Mouse (Mus musculus): ENCODE data around the gene Upk3b. TPM values are rescaled to one million over a fixed set of nuclear protein-coding genes. Genes with fewer than 3 reads are reported as not detected.
A peak's percentile ranks its signal among the peaks of the same experiment; 100 is the strongest.
"Not testable (repeated sequence)": the region's sequence is repeated elsewhere in the genome, so short reads cannot be mapped to it uniquely, and the experiment has no call there.

Gene Upk3b
- polyA plus RNA-seq, 1 experiment from 2014 or later = 1.5 TPM

GRCm38 (mm10) chr5:136063920-136064319 lies 25.6 kb downstream of the Upk3b start:
- Histone ChIP-seq H3K4me3 (no peak overlapping the region), H3K9me3 (replicated peaks) (no peaks in the 10 kb centered on the region), H3K27ac (no peak overlapping the region), H3K4me1 (0 out of 2 replicates have a peak, but pooled peaks cover 3% of the 10 kb centered on the region), H3K27me3 (ENCODE audit: low read depth, poor library complexity, severe bottlenecking) (peaks cover 23% of the 10 kb centered on the region), H3K36me3 (no peaks in the 10 kb centered on the region)
- 92% methylated on average over 10 of the region's 10 CpGs for WGBS
- no peak for DNase-seq (ENCODE audit: low spot score)

GRCm38 (mm10) chr5:136066404-136067148 lies 28.3 kb downstream of the Upk3b start:
- not testable (repeated sequence) for DNase-seq (ENCODE audit: low spot score); H3K27me3 ChIP-seq (ENCODE audit: low read depth, poor library complexity, severe bottlenecking); H3K36me3 ChIP-seq; H3K27ac ChIP-seq; H3K4me1 ChIP-seq; H3K9me3 ChIP-seq (replicated peaks); H3K4me3 ChIP-seq
- 78% methylated on average over 11 of the region's 11 CpGs for WGBS

GRCm38 (mm10) chr5:136069411-136069810 lies 31.1 kb downstream of the Upk3b start:
- DNase-seq (ENCODE audit: low spot score) = no peak
- Histone ChIP-seq H3K4me1 (no peaks in the 10 kb centered on the region), H3K36me3 (no peaks in the 10 kb centered on the region), H3K27me3 (ENCODE audit: low read depth, poor library complexity, severe bottlenecking) (0 out of 2 replicates have a peak, but pooled peaks cover 5% of the 10 kb centered on the region), H3K27ac (no peak overlapping the region), H3K9me3 (replicated peaks) (no peaks in the 10 kb centered on the region), H3K4me3 (no peak overlapping the region)
- WGBS = 70% methylated on average over 2 of the region's 2 CpGs

- no peak for DNase-seq (ENCODE audit: low spot score)
- WGBS = 68% methylated on average over 6 of the region's 6 CpGs
- Histone ChIP-seq H3K4me1 (no peaks in the 10 kb centered on the region), H3K4me3 (no peak overlapping the region), H3K36me3 (no peaks in the 10 kb centered on the region), H3K9me3 (replicated peaks) (no peaks in the 10 kb centered on the region), H3K27ac (no peak overlapping the region), H3K27me3 (ENCODE audit: low read depth, poor library complexity, severe bottlenecking) (no peaks in the 10 kb centered on the region)
These were observed 34.8 kb downstream of the Upk3b start for GRCm38 (mm10) chr5:136073051-136073450.

GRCm38 (mm10) chr5:136073526-136073925 lies 35.2 kb downstream of the Upk3b start:
- H3K27me3 ChIP-seq (ENCODE audit: low read depth, poor library complexity, severe bottlenecking) = no peaks in the 10 kb centered on the region
- no peak for DNase-seq (ENCODE audit: low spot score)
- H3K9me3 ChIP-seq (replicated peaks) = no peaks in the 10 kb centered on the region
- WGBS = 65% methylated on average over 11 of the region's 11 CpGs
- no peak overlapping the region for H3K27ac ChIP-seq
- no peaks in the 10 kb centered on the region for H3K4me1 ChIP-seq
- no peak overlapping the region for H3K4me3 ChIP-seq
- H3K36me3 ChIP-seq = no peaks in the 10 kb centered on the region

GRCm38 (mm10) chr5:136075076-136075475 lies 36.8 kb downstream of the Upk3b start:
- DNase-seq (ENCODE audit: low spot score) = no peak
- Histone ChIP-seq H3K27me3 (ENCODE audit: low read depth, poor library complexity, severe bottlenecking) (no peaks in the 10 kb centered on the region), H3K4me3 (no peak overlapping the region), H3K36me3 (no peaks in the 10 kb centered on the region), H3K9me3 (replicated peaks) (no peaks in the 10 kb centered on the region), H3K4me1 (no peaks in the 10 kb centered on the region), H3K27ac (no peak overlapping the region)
- WGBS = 91% methylated on average over 5 of the region's 5 CpGs

GRCm38 (mm10) chr5:136076284-136076683 lies 38.0 kb downstream of the Upk3b start:
- H3K9me3 ChIP-seq (replicated peaks) = no peaks in the 10 kb centered on the region
- H3K27me3 ChIP-seq (ENCODE audit: low read depth, poor library complexity, severe bottlenecking) = no peaks in the 10 kb centered on the region
- no peak overlapping the region for H3K4me3 ChIP-seq
- no peaks in the 10 kb centered on the region for H3K4me1 ChIP-seq
- DNase-seq (ENCODE audit: low spot score) = no peak
- WGBS = 73% methylated on average over 7 of the region's 7 CpGs
- H3K27ac ChIP-seq = no peak overlapping the region
- H3K36me3 ChIP-seq = no peaks in the 10 kb centered on the region

- no peaks in the 10 kb centered on the region for H3K9me3 ChIP-seq (replicated peaks)
- 90% methylated on average over 9 of the region's 9 CpGs for WGBS
- H3K27me3 ChIP-seq (ENCODE audit: low read depth, poor library complexity, severe bottlenecking) = no peaks in the 10 kb centered on the region
- no peaks in the 10 kb centered on the region for H3K4me1 ChIP-seq
- no peak overlapping the region for H3K4me3 ChIP-seq
- no peaks in the 10 kb centered on the region for H3K36me3 ChIP-seq
- no peak for DNase-seq (ENCODE audit: low spot score)
- no peak overlapping the region for H3K27ac ChIP-seq
These were observed 38.8 kb downstream of the Upk3b start for GRCm38 (mm10) chr5:136077001-136077550.

GRCm38 (mm10) chr5:136078136-136078535 lies 39.8 kb downstream of the Upk3b start:
- Histone ChIP-seq H3K9me3 (replicated peaks) (no peaks in the 10 kb centered on the region), H3K27ac (no peak overlapping the region), H3K4me1 (peaks cover under 1% of the 10 kb centered on the region; the same call in 1 of the 2 replicates), H3K36me3 (no peaks in the 10 kb centered on the region), H3K27me3 (ENCODE audit: low read depth, poor library complexity, severe bottlenecking) (0 out of 2 replicates have a peak, but pooled peaks cover 4% of the 10 kb centered on the region), H3K4me3 (no peak overlapping the region)
- no peak for DNase-seq (ENCODE audit: low spot score)
- WGBS = 95% methylated on average over 5 of the region's 5 CpGs

GRCm38 (mm10) chr5:136082345-136082744 lies 44.0 kb downstream of the Upk3b start:
- DNase-seq (ENCODE audit: low spot score) = no peak
- H3K27me3 ChIP-seq (ENCODE audit: low read depth, poor library complexity, severe bottlenecking) = peaks cover 41% of the 10 kb centered on the region
- H3K27ac ChIP-seq = no peak overlapping the region
- no peaks in the 10 kb centered on the region for H3K9me3 ChIP-seq (replicated peaks)
- no peak overlapping the region for H3K4me3 ChIP-seq
- no peaks in the 10 kb centered on the region for H3K36me3 ChIP-seq
- WGBS = 72% methylated on average over 4 of the region's 4 CpGs
- peaks cover 24% of the 10 kb centered on the region for H3K4me1 ChIP-seq

GRCm38 (mm10) chr5:136083669-136084107 lies 45.4 kb downstream of the Upk3b start, which contains the start of gene Rasa4:
TSS of gene Rasa4 (plus strand) at chr5:136083916.
- Histone ChIP-seq H3K36me3 (no peaks in the 10 kb centered on the region), H3K27ac (peak within 1 kb of the TSS; percentile 50; the same call in 1 of the 2 replicates), H3K4me1 (peaks cover 25% of the 10 kb centered on the region), H3K27me3 (ENCODE audit: low read depth, poor library complexity, severe bottlenecking) (peaks cover 50% of the 10 kb centered on the region), H3K4me3 (peak within 1 kb of the TSS; percentile 66), H3K9me3 (replicated peaks) (no peaks in the 10 kb centered on the region)
- WGBS = 1% methylated on average over 28 of the region's 28 CpGs
- DNase-seq (ENCODE audit: low spot score) = peak; percentile 89

GRCm38 (mm10) chr5:136084144-136084881 lies 46.0 kb downstream of the Upk3b start:
- Histone ChIP-seq H3K9me3 (replicated peaks) (no peaks in the 10 kb centered on the region), H3K36me3 (no peaks in the 10 kb centered on the region), H3K27ac (peak overlapping the region; percentile 50; the same call in 1 of the 2 replicates), H3K4me1 (peaks cover 29% of the 10 kb centered on the region), H3K27me3 (ENCODE audit: low read depth, poor library complexity, severe bottlenecking) (peaks cover 53% of the 10 kb centered on the region), H3K4me3 (peak overlapping the region; percentile 66)
- WGBS = 2% methylated on average over 23 of the region's 23 CpGs
- DNase-seq (ENCODE audit: low spot score) = no peak
